Mouse (Mus musculus) liver, embryonic 12.5 days (tissue): ENCODE data around the gene Alyref. TPM values are rescaled to one million over a fixed set of nuclear protein-coding genes. Genes with fewer than 3 reads are reported as not detected.

Experiments
- ATAC-seq: fragments of 200-750 bp; cut with Nextera tagmentation; 2 replicates; pipeline ENCODE4 v1.8.0; 2017; ENCODE audit warnings: moderate number of reproducible peaks, mild to moderate bottlenecking, moderate library complexity
- H3K27ac ChIP-seq: fragments of 300-500 bp; sonication (generic); 2 replicates; pipeline ENCODE4 v1.5.1; 2016; ENCODE audit warnings: mild to moderate bottlenecking
- H3K27me3 ChIP-seq: fragments of 300-500 bp; sonication (generic); replicated peaks from 2 replicates; pipeline ENCODE4 v1.6.1; 2016; ENCODE audit warnings: mild to moderate bottlenecking, moderate library complexity
- H3K36me3 ChIP-seq: fragments of 300-500 bp; sonication (generic); 2 replicates; pipeline ENCODE4 v1.6.1; 2016; ENCODE audit warnings: mild to moderate bottlenecking, moderate library complexity
- H3K4me1 ChIP-seq: fragments of 300-500 bp; sonication (generic); 2 replicates; pipeline ENCODE4 v1.6.1; 2016
- H3K4me2 ChIP-seq: fragments of 300-500 bp; sonication (generic); 2 replicates; pipeline ENCODE4 v1.6.1; 2016; ENCODE audit warnings: mild to moderate bottlenecking, moderate library complexity
- H3K4me3 ChIP-seq: fragments of 300-500 bp; sonication (generic); 2 replicates; pipeline ENCODE4 v1.5.1; 2016; ENCODE audit warnings: mild to moderate bottlenecking, moderate library complexity
- H3K9ac ChIP-seq: fragments of 300-500 bp; sonication (generic); 2 replicates; pipeline ENCODE4 v1.6.1; 2016; ENCODE audit warnings: mild to moderate bottlenecking, moderate library complexity
- H3K9me3 ChIP-seq: fragments of 300-500 bp; sonication (generic); replicated peaks from 2 replicates; pipeline ENCODE4 v1.6.1; 2016; ENCODE audit warnings: mild to moderate bottlenecking, moderate library complexity
- WGBS: fragments of 180-500 bp; shearing (Covaris S2); methylation state at CpG from one replicate; pipeline ENCODE4 v1.1.7; 2016; ENCODE audit not compliant: insufficient replicate concordance; 5-methylcytosine and 5-hydroxymethylcytosine counted together
- microRNA-seq: library from miRNA; unstranded; fragments of <30 nt; microRNA quantifications from one replicate; pipeline ENCODE4, GENCODE M21; 2017
- polyA plus RNA-seq: library from polyadenylated mRNA; unstranded; fragments of >200 nt; fragmentation: Nextera tagmentation; extraction: Ambion mirVana; gene quantifications from 2 replicates; pipeline ENCODE4 v1.2.1, GENCODE M21; 2016

Alyref gene
- polyA plus RNA-seq, 1 experiment from 2014 or later: 545 TPM

DNA sequence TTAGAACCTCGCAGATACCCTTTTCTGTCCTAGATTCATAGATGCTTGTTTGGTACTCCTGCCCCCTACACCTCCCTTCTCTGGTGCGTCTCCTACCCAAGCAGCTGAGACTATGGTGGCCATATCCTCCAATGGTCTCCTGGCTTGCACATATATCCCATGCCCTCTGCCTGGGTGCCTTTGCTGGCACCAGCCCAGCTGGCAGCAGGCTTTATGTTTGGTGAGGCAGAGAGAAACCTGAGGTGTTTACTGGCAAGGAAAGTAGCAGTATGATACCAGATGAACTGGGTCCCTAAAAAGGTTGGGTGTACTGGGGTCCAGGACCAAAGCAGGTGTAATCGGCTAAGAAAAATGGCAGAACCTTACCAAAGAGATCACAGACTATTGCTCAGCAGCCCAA is 52.2 kb downstream of the Alyref start:
- no peak overlapping the region for H3K4me2 ChIP-seq
- H3K27ac ChIP-seq: no peak overlapping the region
- no peak overlapping the region for H3K4me3 ChIP-seq
- no peak for ATAC-seq
- H3K4me1 ChIP-seq: peaks cover 41% of the 10 kb centered on the region
- H3K9me3 ChIP-seq: no peaks in the 10 kb centered on the region
- H3K27me3 ChIP-seq: no peaks in the 10 kb centered on the region
- H3K36me3 ChIP-seq: peaks cover 29% of the 10 kb centered on the region
- WGBS: 79% methylated on average over 3 of the region's 3 CpGs
- no peak overlapping the region for H3K9ac ChIP-seq

DNA sequence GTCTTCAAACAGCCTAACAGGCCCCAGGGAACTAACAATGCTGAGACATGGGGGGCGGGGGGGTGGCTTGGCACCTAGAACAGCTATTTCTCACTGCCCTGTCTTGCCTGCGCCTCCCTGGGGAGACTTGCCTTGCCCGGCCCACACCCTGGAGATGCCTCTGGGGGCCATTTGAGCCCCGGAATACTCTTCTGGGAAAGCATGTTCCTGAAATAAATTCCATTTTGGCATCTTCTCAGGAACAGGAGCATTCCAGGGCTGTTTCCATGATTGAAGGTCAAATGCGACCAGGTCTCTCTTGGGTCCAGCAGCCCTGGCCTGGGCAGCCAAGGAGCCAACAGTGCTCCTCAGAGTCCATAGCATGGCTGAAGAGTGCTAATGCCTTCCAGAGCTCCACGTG is 55.8 kb downstream of the Alyref start:
- Histone ChIP-seq H3K4me3 (no peak overlapping the region), H3K36me3 (peaks cover 29% of the 10 kb centered on the region), H3K9ac (no peak overlapping the region), H3K4me2 (no peak overlapping the region), H3K4me1 (peaks cover 32% of the 10 kb centered on the region), H3K27me3 (peaks cover under 1% of the 10 kb centered on the region), H3K9me3 (no peaks in the 10 kb centered on the region), H3K27ac (no peak overlapping the region)
- 76% methylated on average over 6 of the region's 6 CpGs for WGBS
- ATAC-seq: no peak

Small RNAs within 50 kb of the gene (microRNA-seq; reads per million reads assigned to microRNA genes)
- 7.4 reads per million, percentile 16 among the genes with 10 or more reads in this experiment for gene Mir6936

Other genes with a start within 250 kb of the Alyref start
- 952 and 1,008 TPM in 2 replicates for gene Actg1, start 249.8 kb downstream of the Alyref start, polyA plus RNA-seq
- 0.16 and 0.18 TPM in 2 replicates for gene Fscn2, start 236.8 kb downstream of the Alyref start, polyA plus RNA-seq
- gene Faap100, start 219.6 kb downstream of the Alyref start, polyA plus RNA-seq: 12.8 and 13.1 TPM in 2 replicates
- gene Nploc4, start 160.7 kb downstream of the Alyref start, polyA plus RNA-seq: 44.9 and 46.3 TPM in 2 replicates
- gene Tspan10, start 155.7 kb downstream of the Alyref start, polyA plus RNA-seq: not detected in 2 replicates
- gene Pde6g, start 144.9 kb downstream of the Alyref start, polyA plus RNA-seq: 0.13 and 0.25 TPM in 2 replicates
- gene Oxld1, start 140.3 kb downstream of the Alyref start, polyA plus RNA-seq: 8.1 and 9.6 TPM in 2 replicates
- gene Ccdc137, start 140.2 kb downstream of the Alyref start, polyA plus RNA-seq: 31.3 and 32.3 TPM in 2 replicates
- gene Arl16, start 130.8 kb downstream of the Alyref start, polyA plus RNA-seq: 22.3 and 24.2 TPM in 2 replicates
- gene Mrpl12, start 113.8 kb downstream of the Alyref start, polyA plus RNA-seq: 161 and 166 TPM in 2 replicates
- 47.0 and 54.9 TPM in 2 replicates for gene Slc25a10, start 106.5 kb downstream of the Alyref start, polyA plus RNA-seq
- gene Gcgr, start 67.7 kb downstream of the Alyref start, polyA plus RNA-seq: 8.5 and 9.6 TPM in 2 replicates
- 60.4 and 61.8 TPM in 2 replicates for gene Mcrip1, start 48.6 kb downstream of the Alyref start, polyA plus RNA-seq
- not detected in 2 replicates for gene Ppp1r27, start 47.2 kb downstream of the Alyref start, polyA plus RNA-seq
- gene P4hb, start 25.1 kb downstream of the Alyref start, polyA plus RNA-seq: 443 and 468 TPM in 2 replicates
- gene Arhgdia, start 16.7 kb downstream of the Alyref start, polyA plus RNA-seq: 337 and 356 TPM in 2 replicates
- gene Anapc11, start 56 bp upstream of the Alyref start, polyA plus RNA-seq: 118 and 120 TPM in 2 replicates
- 5.0 and 6.6 TPM in 2 replicates for gene Npb, start 10.1 kb upstream of the Alyref start, polyA plus RNA-seq
- 135 and 142 TPM in 2 replicates for gene Pcyt2, start 19.6 kb upstream of the Alyref start, polyA plus RNA-seq
- 43.1 and 45.3 TPM in 2 replicates for gene Sirt7, start 26.9 kb upstream of the Alyref start, polyA plus RNA-seq
- 53.4 and 58.3 TPM in 2 replicates for gene Mafg, start 35.2 kb upstream of the Alyref start, polyA plus RNA-seq
- 11.0 and 11.3 TPM in 2 replicates for gene Pycr1, start 45.4 kb upstream of the Alyref start, polyA plus RNA-seq
- 0.23 and 0.47 TPM in 2 replicates for gene Myadml2, start 49.8 kb upstream of the Alyref start, polyA plus RNA-seq
- gene Notum, start 62.8 kb upstream of the Alyref start, polyA plus RNA-seq: 0.31 and 0.38 TPM in 2 replicates
- gene Aspscr1, start 74.6 kb upstream of the Alyref start, polyA plus RNA-seq: 65.1 and 65.2 TPM in 2 replicates
- 130 and 137 TPM in 2 replicates for gene Cenpx, start 115.4 kb upstream of the Alyref start, polyA plus RNA-seq
- 23.3 and 23.6 TPM in 2 replicates for gene Lrrc45, start 115.6 kb upstream of the Alyref start, polyA plus RNA-seq
- 2.8 and 3.1 TPM in 2 replicates for gene Rac3, start 123.1 kb upstream of the Alyref start, polyA plus RNA-seq
- gene Dcxr, start 128.9 kb upstream of the Alyref start, polyA plus RNA-seq: 8.4 and 10.0 TPM in 2 replicates
- gene Cbr2, start 133.7 kb upstream of the Alyref start, polyA plus RNA-seq: 0.13 TPM in 1 of 2 replicates, not detected in the other
- 6.4 and 7.3 TPM in 2 replicates for gene Hmga1b, start 164.4 kb upstream of the Alyref start, polyA plus RNA-seq
- gene Rfng, start 185.8 kb upstream of the Alyref start, polyA plus RNA-seq: 22.4 and 22.9 TPM in 2 replicates
- gene Gps1, start 185.9 kb upstream of the Alyref start, polyA plus RNA-seq: 128 and 135 TPM in 2 replicates
- 99.5 and 100.0 TPM in 2 replicates for gene Dus1l, start 198.0 kb upstream of the Alyref start, polyA plus RNA-seq
- 35.9 and 40.3 TPM in 2 replicates for gene Fasn, start 226.2 kb upstream of the Alyref start, polyA plus RNA-seq